Mouse (Mus musculus) hindbrain, embryonic 11.5 days (tissue): ENCODE results near the gene Pilrb2. TPM values are rescaled to one million over a fixed set of nuclear protein-coding genes. Genes with fewer than 3 reads are reported as not detected.
"Not testable (repeated sequence)": the region's sequence is repeated elsewhere in the genome, so short reads cannot be mapped to it uniquely, and the experiment has no call there.

ENCODE experiments used
- ATAC-seq: fragments of 200-750 bp; cut with Nextera tagmentation; 2 replicates; pipeline ENCODE4 v1.8.0; 2017; ENCODE audit warnings: mild to moderate bottlenecking, moderate TSS enrichment, moderate library complexity; ENCODE audit not compliant: low FRiP score
- DNase-seq: peaks from one replicate; pipeline ENCODE4 v3.0.0-alpha.2; 2015; ENCODE audit warnings: low spot score
- H3K27ac ChIP-seq: fragments of 300-500 bp; sonication (generic); 2 replicates; pipeline ENCODE4 v1.5.1; 2014; ENCODE audit warnings: mild to moderate bottlenecking, low read depth, low read length
- H3K27me3 ChIP-seq: fragments of 300-500 bp; sonication (generic); 2 replicates; pipeline ENCODE4 v1.6.1; 2014; ENCODE audit warnings: mild to moderate bottlenecking, low read length, moderate library complexity, mixed read lengths; ENCODE audit not compliant: control insufficient read depth, insufficient read depth
- H3K36me3 ChIP-seq: fragments of 300-500 bp; sonication (generic); 2 replicates; pipeline ENCODE4 v1.6.1; 2014; ENCODE audit warnings: mild to moderate bottlenecking, low read length, moderate library complexity, mixed read lengths; ENCODE audit not compliant: control insufficient read depth, insufficient read depth
- H3K4me1 ChIP-seq: fragments of 300-500 bp; sonication (generic); replicated peaks from 2 replicates; pipeline ENCODE4 v1.6.1; 2014; ENCODE audit warnings: low read length, mixed read lengths; ENCODE audit not compliant: control insufficient read depth, insufficient read depth
- H3K4me2 ChIP-seq: fragments of 300-500 bp; sonication (generic); replicated peaks from 2 replicates; pipeline ENCODE4 v1.6.1; 2014; ENCODE audit warnings: mild to moderate bottlenecking, low read depth, low read length
- H3K4me3 ChIP-seq: fragments of 300-500 bp; sonication (generic); 2 replicates; pipeline ENCODE4 v1.5.1; 2014; ENCODE audit warnings: low read depth, low read length
- H3K9ac ChIP-seq: fragments of 300-500 bp; sonication (generic); 2 replicates; pipeline ENCODE4 v1.6.1; 2014; ENCODE audit warnings: low read depth, low read length
- H3K9me3 ChIP-seq: fragments of 300-500 bp; sonication (generic); 2 replicates; pipeline ENCODE4 v1.6.1; 2016; ENCODE audit warnings: low read length; ENCODE audit not compliant: control insufficient read depth
- WGBS: fragments of 180-500 bp; shearing (Covaris S2); extraction: QIAGEN DNeasy Blood & Tissue Kit; methylation state at CpG from one replicate; pipeline ENCODE4 v1.1.7; 2014; 5-methylcytosine and 5-hydroxymethylcytosine counted together
- polyA plus RNA-seq: library from polyadenylated mRNA; unstranded; fragments of >200 nt; fragmentation: Nextera tagmentation; extraction: Ambion mirVana; gene quantifications from 2 replicates; pipeline ENCODE4 v1.2.1, GENCODE M21; 2014

Pilrb2 gene
- polyA plus RNA-seq, 1 experiment from 2014 or later, result not detected

GRCm38 (mm10) chr5:137850313-137850712 lies 21.3 kb downstream of the Pilrb2 start:
- not testable (repeated sequence) for H3K9me3 ChIP-seq, DNase-seq, H3K27me3 ChIP-seq, H3K9ac ChIP-seq, H3K4me3 ChIP-seq, H3K27ac ChIP-seq, H3K4me1 ChIP-seq, H3K36me3 ChIP-seq, H3K4me2 ChIP-seq, ATAC-seq
- WGBS, result 90% methylated on average over 1 of the region's 1 CpGs

DNA sequence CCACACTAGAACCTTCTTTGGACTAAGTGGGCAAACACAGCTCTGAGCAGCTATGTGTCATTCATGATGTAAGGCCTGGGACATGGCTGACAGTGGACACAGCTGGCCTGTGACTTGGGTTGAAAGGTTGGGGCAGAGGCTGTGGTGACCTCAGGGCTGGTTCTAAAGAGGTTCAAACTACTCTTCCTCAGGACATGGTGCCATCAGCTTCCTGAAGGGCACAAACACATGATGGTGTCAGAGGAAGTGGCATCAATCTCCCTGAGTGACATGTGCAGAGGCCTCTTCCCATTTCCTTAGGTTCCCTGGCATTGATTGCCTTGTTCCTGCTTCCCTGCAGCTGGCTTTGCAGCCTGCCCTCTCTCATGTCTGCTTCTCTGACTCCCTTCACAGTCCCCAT lies 34.5 kb downstream of the Pilrb2 start:
- DNase-seq, H3K4me3 ChIP-seq, H3K4me1 ChIP-seq, H3K27me3 ChIP-seq, H3K36me3 ChIP-seq, H3K4me2 ChIP-seq, ATAC-seq, H3K27ac ChIP-seq, H3K9ac ChIP-seq, H3K9me3 ChIP-seq: not testable (repeated sequence)

- ATAC-seq, result no peak
- H3K27ac ChIP-seq, result no peak overlapping the region
- no peak for DNase-seq
- H3K9me3 ChIP-seq, result no peaks in the 10 kb centered on the region
- no peaks in the 10 kb centered on the region for H3K27me3 ChIP-seq
- H3K9ac ChIP-seq, result no peak overlapping the region
- H3K4me3 ChIP-seq, result no peak overlapping the region
- no peaks in the 10 kb centered on the region for H3K4me1 ChIP-seq
- no peaks in the 10 kb centered on the region for H3K36me3 ChIP-seq
- H3K4me2 ChIP-seq, result no peak overlapping the region
These were observed 35.0 kb downstream of the Pilrb2 start for GRCm38 (mm10) chr5:137836611-137837010.

- H3K36me3 ChIP-seq, H3K27ac ChIP-seq, ATAC-seq, H3K9me3 ChIP-seq, H3K4me2 ChIP-seq, H3K27me3 ChIP-seq, H3K4me1 ChIP-seq, H3K4me3 ChIP-seq, H3K9ac ChIP-seq, DNase-seq: not testable (repeated sequence)
- WGBS, result 47% methylated on average over 2 of the region's 2 CpGs
These were observed 35.6 kb downstream of the Pilrb2 start, which contains the start of gene Pilra for GRCm38 (mm10) chr5:137835966-137836520. TSS of gene Pilra (minus strand) at chr5:137836281.

- WGBS, result 65% methylated on average over 4 of the region's 4 CpGs
- Histone ChIP-seq H3K36me3 (no peaks in the 10 kb centered on the region), H3K4me1 (no peaks in the 10 kb centered on the region), H3K27ac (no peak overlapping the region), H3K4me3 (no peak overlapping the region), H3K27me3 (no peaks in the 10 kb centered on the region), H3K9ac (no peak overlapping the region), H3K9me3 (no peaks in the 10 kb centered on the region), H3K4me2 (no peak overlapping the region)
- ATAC-seq (no peak), DNase-seq (no peak)
These were observed 38.1 kb downstream of the Pilrb2 start for GRCm38 (mm10) chr5:137833500-137833899.

- DNase-seq (no peak), ATAC-seq (no peak)
- no peaks in the 10 kb centered on the region for H3K27me3 ChIP-seq
- no peak overlapping the region for H3K4me2 ChIP-seq
- H3K27ac ChIP-seq, result no peak overlapping the region
- no peaks in the 10 kb centered on the region for H3K36me3 ChIP-seq
- 76% methylated on average over 6 of the region's 6 CpGs for WGBS
- H3K9me3 ChIP-seq, result no peaks in the 10 kb centered on the region
- no peak overlapping the region for H3K4me3 ChIP-seq
- H3K9ac ChIP-seq, result no peak overlapping the region
- H3K4me1 ChIP-seq, result no peaks in the 10 kb centered on the region
These were observed 40.1 kb downstream of the Pilrb2 start for GRCm38 (mm10) chr5:137831506-137831905.

DNA sequence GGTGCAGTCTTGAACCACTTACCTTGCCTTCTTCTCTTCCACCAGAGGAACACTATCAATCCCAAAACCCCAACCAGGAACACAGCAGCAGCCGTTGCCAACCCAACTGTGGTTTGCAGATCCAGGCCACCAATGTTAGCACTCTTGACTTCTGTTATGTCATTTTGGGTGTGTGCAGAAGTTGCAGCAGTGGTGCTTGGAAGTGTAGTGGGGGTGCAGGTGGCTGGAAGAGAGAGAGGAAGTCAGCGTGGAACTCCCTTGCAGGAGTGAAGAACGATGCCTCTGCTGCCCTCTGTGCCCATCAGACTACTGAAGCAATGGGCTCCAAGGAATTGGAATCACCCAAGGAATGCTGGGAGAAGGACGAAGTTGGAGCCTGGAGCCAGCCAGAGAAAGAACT lies 40.5 kb downstream of the Pilrb2 start:
- Histone ChIP-seq H3K9ac (no peak overlapping the region), H3K9me3 (no peaks in the 10 kb centered on the region), H3K27ac (no peak overlapping the region), H3K4me2 (no peak overlapping the region), H3K36me3 (no peaks in the 10 kb centered on the region), H3K27me3 (no peaks in the 10 kb centered on the region), H3K4me1 (no peaks in the 10 kb centered on the region), H3K4me3 (no peak overlapping the region)
- DNase-seq (no peak), ATAC-seq (no peak)
- 90% methylated on average over 4 of the region's 4 CpGs for WGBS

DNA sequence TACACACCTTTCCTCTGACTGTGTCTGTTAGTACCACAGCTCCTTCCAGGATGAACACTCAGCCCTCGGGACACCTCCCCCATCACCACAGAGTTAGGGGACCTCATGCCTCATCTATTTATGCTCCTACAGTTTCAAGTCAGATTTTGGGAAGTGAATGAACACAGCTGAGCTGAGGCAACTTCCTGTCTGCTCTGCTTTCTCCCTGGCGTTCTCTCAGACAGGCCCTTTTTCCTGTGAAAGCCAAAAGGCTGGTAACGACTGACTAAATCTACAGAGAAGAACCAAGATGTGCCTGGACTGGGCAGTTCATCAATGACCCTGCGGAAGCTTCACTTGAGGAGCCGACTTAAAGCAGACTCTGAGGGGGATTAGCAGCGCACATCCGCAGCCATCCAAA lies 41.4 kb downstream of the Pilrb2 start:
- Histone ChIP-seq H3K27ac (no peak overlapping the region), H3K4me1 (no peaks in the 10 kb centered on the region), H3K27me3 (no peaks in the 10 kb centered on the region), H3K36me3 (no peaks in the 10 kb centered on the region), H3K9me3 (no peaks in the 10 kb centered on the region), H3K4me3 (no peak overlapping the region), H3K9ac (no peak overlapping the region), H3K4me2 (no peak overlapping the region)
- ATAC-seq, result no peak
- DNase-seq, result no peak
- 89% methylated on average over 7 of the region's 7 CpGs for WGBS

GRCm38 (mm10) chr5:137828694-137829093 lies 42.9 kb downstream of the Pilrb2 start:
- ATAC-seq, result no peak
- Histone ChIP-seq H3K27ac (no peak overlapping the region), H3K9me3 (no peaks in the 10 kb centered on the region)

More at GRCm38 (mm10) chr5:137828694-137829093, 42.9 kb downstream of the Pilrb2 start:
- no peaks in the 10 kb centered on the region for H3K4me1 ChIP-seq
- no peaks in the 10 kb centered on the region for H3K27me3 ChIP-seq
- 80% methylated on average over 6 of the region's 6 CpGs for WGBS
- no peaks in the 10 kb centered on the region for H3K36me3 ChIP-seq
- DNase-seq, result no peak
- no peak overlapping the region for H3K4me3 ChIP-seq
- no peak overlapping the region for H3K9ac ChIP-seq
- H3K4me2 ChIP-seq, result no peak overlapping the region
